26 mouse cellular contexts compared by ENCODE assay signal in the genomic region with DNA sequence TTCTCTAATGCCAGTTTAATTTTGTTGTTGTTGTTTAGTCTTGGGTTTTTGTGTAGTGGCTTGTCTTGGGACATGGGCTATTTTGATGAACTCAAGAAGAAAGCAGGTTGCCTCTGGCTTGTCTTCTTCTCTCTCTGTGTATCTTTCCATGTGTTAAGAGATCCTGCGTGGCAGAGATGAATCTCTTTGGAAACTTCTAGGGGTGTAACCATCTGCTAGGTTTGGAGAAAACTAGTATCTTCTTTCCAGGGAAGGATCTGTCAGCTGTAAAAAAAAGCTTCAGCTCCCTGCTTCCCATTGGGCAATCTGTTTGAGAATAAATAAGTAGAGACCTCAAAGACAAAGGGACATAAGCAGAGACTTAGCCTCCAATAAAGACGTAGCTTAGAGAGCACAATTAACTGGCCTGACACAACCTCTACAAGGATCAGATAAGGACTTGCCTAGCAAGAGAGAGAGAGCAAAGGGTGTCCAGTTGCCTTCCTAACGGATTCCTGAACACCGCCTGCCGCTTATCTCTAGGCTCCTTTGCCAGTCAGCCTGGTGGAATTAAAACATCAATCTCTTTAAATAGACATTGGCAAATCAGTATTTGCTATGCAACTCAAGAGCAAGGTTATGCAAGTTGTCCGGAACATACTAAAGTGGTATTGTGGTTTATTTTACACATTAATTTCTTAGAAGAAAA. TPM values are rescaled to one million over a fixed set of nuclear protein-coding genes. Genes with fewer than 3 reads are reported as not detected.
DNase-seq lines count a peak whose midpoint lies in the region; ATAC-seq and TF ChIP-seq lines count a peak whose summit lies in the region.
"Had no signal": no experiment of that assay in that cellular context is flagged by ENCODE, and none has a peak within 500 bp of the region (broad histone marks: within the 10 kb centered on the region; RNA-seq: fewer than 3 reads in every experiment).

No protein-coding gene starts in this region.

- TF ChIP-seq CTCF in forebrain, postnatal 0 days (IDR thresholded peaks at IDR 0.05; ENCODE audit: low read depth): no peak
- TF ChIP-seq CTCF in layer of hippocampus, adult 2 months (conservative IDR thresholded peaks at IDR 0.05): no peak
- no peak for TF ChIP-seq CTCF in liver, adult 2 months (IDR thresholded peaks at IDR 0.05; ENCODE audit: low read depth, low read length)

- H3K4me2 ChIP-seq in forebrain, postnatal 0 days (ENCODE audit: low read depth): no peak overlapping the region
- H3K4me2 ChIP-seq in liver, embryonic 11.5 days: no peak overlapping the region
- H3K4me2 ChIP-seq: embryonic facial prominence, embryonic 13.5 days; embryonic facial prominence, embryonic 15.5 days; forebrain, embryonic 13.5 days; forebrain, embryonic 15.5 days had no signal

- no peak overlapping the region for H3K4me3 ChIP-seq in forebrain, postnatal 0 days (ENCODE audit: low read depth, low read length)
- no peak overlapping the region for H3K4me3 ChIP-seq in forebrain, embryonic 10.5 days
- H3K4me3 ChIP-seq in layer of hippocampus, adult 2 months: no peak overlapping the region
- no peak overlapping the region for H3K4me3 ChIP-seq in liver, adult 2 months (ENCODE audit: insufficient read depth, low read depth, low read length)
- H3K4me3 ChIP-seq in liver, embryonic 11.5 days (ENCODE audit: low read depth, low read length): no peak overlapping the region
- H3K4me3 ChIP-seq: embryonic facial prominence, embryonic 13.5 days; embryonic facial prominence, embryonic 15.5 days; erythroblast, embryonic 14.5 days; forebrain, embryonic 13.5 days; forebrain, embryonic 15.5 days had no signal

- no peaks in the 10 kb centered on the region for H3K27me3 ChIP-seq in forebrain, postnatal 0 days (ENCODE audit: insufficient read depth, low read length)
- H3K27me3 ChIP-seq in forebrain, embryonic 10.5 days (ENCODE audit: poor library complexity, severe bottlenecking): no peaks in the 10 kb centered on the region
- H3K27me3 ChIP-seq in liver, adult 2 months (ENCODE audit: control insufficient read depth, insufficient read depth, low read length): no peaks in the 10 kb centered on the region
- H3K27me3 ChIP-seq in liver, embryonic 11.5 days (replicated peaks; ENCODE audit: control insufficient read depth, insufficient read depth, low read length): no peaks in the 10 kb centered on the region
- H3K27me3 ChIP-seq: CH12.LX; embryonic facial prominence, embryonic 13.5 days; embryonic facial prominence, embryonic 15.5 days; forebrain, embryonic 13.5 days; forebrain, embryonic 15.5 days; Patski had no signal

- H3K4me1 ChIP-seq in forebrain, postnatal 0 days (ENCODE audit: insufficient read depth): no peaks in the 10 kb centered on the region
- no peaks in the 10 kb centered on the region for H3K4me1 ChIP-seq in forebrain, embryonic 10.5 days
- no peaks in the 10 kb centered on the region for H3K4me1 ChIP-seq in liver, adult 2 months (ENCODE audit: control insufficient read depth, insufficient read depth, low read length)
- no peaks in the 10 kb centered on the region for H3K4me1 ChIP-seq in liver, embryonic 11.5 days (replicated peaks; ENCODE audit: control insufficient read depth, insufficient read depth, low read length)
- H3K4me1 ChIP-seq: embryonic facial prominence, embryonic 13.5 days; embryonic facial prominence, embryonic 15.5 days; forebrain, embryonic 13.5 days; forebrain, embryonic 15.5 days had no signal

- H3K9me3 ChIP-seq in forebrain, postnatal 0 days (ENCODE audit: low read length): no peaks in the 10 kb centered on the region
- no peaks in the 10 kb centered on the region for H3K9me3 ChIP-seq in forebrain, embryonic 10.5 days
- H3K9me3 ChIP-seq in liver, embryonic 11.5 days (ENCODE audit: control insufficient read depth, low read length): no peaks in the 10 kb centered on the region
- H3K9me3 ChIP-seq: embryonic facial prominence, embryonic 13.5 days; embryonic facial prominence, embryonic 15.5 days; forebrain, embryonic 13.5 days; forebrain, embryonic 15.5 days had no signal

- WGBS in forebrain, postnatal 0 days: 70% methylated on average over 6 of the region's 6 CpGs
- WGBS in forebrain, embryonic 10.5 days: 78% methylated on average over 6 of the region's 6 CpGs
- 24% methylated on average over 6 of the region's 6 CpGs for WGBS in liver, adult 2 months
- 58% methylated on average over 6 of the region's 6 CpGs for WGBS in liver, embryonic 11.5 days

- no peak overlapping the region for H3K9ac ChIP-seq in forebrain, postnatal 0 days
- H3K9ac ChIP-seq in liver, adult 2 months (ENCODE audit: low read depth, low read length): no peak overlapping the region
- H3K9ac ChIP-seq in liver, embryonic 11.5 days (ENCODE audit: low read depth, low read length): no peak overlapping the region
- H3K9ac ChIP-seq: embryonic facial prominence, embryonic 13.5 days; embryonic facial prominence, embryonic 15.5 days; forebrain, embryonic 13.5 days; forebrain, embryonic 15.5 days had no signal

- no peaks in the 10 kb centered on the region for H3K79me2 ChIP-seq in liver, adult 2 months (ENCODE audit: control insufficient read depth, insufficient read depth, low read length)

- no peaks in the 10 kb centered on the region for H3K36me3 ChIP-seq in forebrain, postnatal 0 days (ENCODE audit: insufficient read depth)
- H3K36me3 ChIP-seq in forebrain, embryonic 10.5 days (replicated peaks): no peaks in the 10 kb centered on the region
- H3K36me3 ChIP-seq in liver, adult 2 months (ENCODE audit: control insufficient read depth, insufficient read depth, low read length): no peaks in the 10 kb centered on the region
- H3K36me3 ChIP-seq in liver, embryonic 11.5 days (ENCODE audit: control insufficient read depth, insufficient read depth, low read length): no peaks in the 10 kb centered on the region
- H3K36me3 ChIP-seq: embryonic facial prominence, embryonic 13.5 days; embryonic facial prominence, embryonic 15.5 days; forebrain, embryonic 15.5 days; G1E had no signal

- DNase-seq in adrenal gland, postnatal 14 days: peak; percentile 24
- DNase-seq in adrenal gland, postnatal 25 days: no peak
- DNase-seq in forebrain, postnatal 0 days: peak; percentile 13
- no peak for DNase-seq in forebrain, embryonic 10.5 days (ENCODE audit: extremely low spot score, low spot score)
- DNase-seq in layer of hippocampus, adult 2 months (ENCODE audit: low spot score in 2 of 2): peak in 1 of 2 experiments; percentile 38
- no peak for DNase-seq in layer of hippocampus, adult 9-10 months (ENCODE audit: low spot score)
- peak; percentile 53 for DNase-seq in liver, adult 2 months (ENCODE audit: extremely low read depth, low read depth, low spot score)
- no peak for DNase-seq in liver, embryonic 11.5 days (ENCODE audit: low spot score)
- DNase-seq: adrenal gland, adult 8-10 months; B cell, adult 2 months; cerebellum, adult 11 months; cerebellum, adult 18-20 months; cerebellum, adult 9-11 months; cerebellum, postnatal 36 days; embryo, embryonic 11 days had no signal

- no peak for TF ChIP-seq POLR2A in liver, adult 2 months (IDR thresholded peaks at IDR 0.05; ENCODE audit: extremely low read depth, insufficient read depth, low read length)

- no peak; the same call in 1 of the 2 replicates for ATAC-seq in forebrain, postnatal 0 days
- ATAC-seq in liver, embryonic 11.5 days (replicated peaks; ENCODE audit: low FRiP score): no peak
- ATAC-seq: activated CD4-positive, CD25-positive, alpha-beta regulatory T cell, adult 4 months; CD4-positive, CD25-positive, alpha-beta regulatory T cell, adult 4 months; forebrain, embryonic 13.5 days; forebrain, embryonic 15.5 days; Patski had no signal

- H3K27ac ChIP-seq in forebrain, postnatal 0 days (ENCODE audit: low read depth, low read length): no peak overlapping the region
- no peak overlapping the region for H3K27ac ChIP-seq in forebrain, embryonic 10.5 days
- H3K27ac ChIP-seq in layer of hippocampus, adult 2 months: peak overlapping the region; percentile 67
- H3K27ac ChIP-seq in liver, adult 2 months (replicated peaks; ENCODE audit: insufficient read depth, low read depth, low read length): no peak overlapping the region
- no peak overlapping the region for H3K27ac ChIP-seq in liver, embryonic 11.5 days (ENCODE audit: low read depth, low read length)
- H3K27ac ChIP-seq: embryonic facial prominence, embryonic 13.5 days; embryonic facial prominence, embryonic 15.5 days; forebrain, embryonic 13.5 days; forebrain, embryonic 15.5 days had no signal

RNA-seq across cellular contexts. Expression of gene Dlgap1, which starts 13.5 kb away (rescaled TPM):
- total RNA-seq in adrenal gland, postnatal 14 days (2021): 21.1 and 26.8 TPM in 2 replicates
- 54.6 and 55.1 TPM in 2 replicates for total RNA-seq in adrenal gland, postnatal 25 days (2021)
- 93.6 and 105 TPM in 2 replicates for total RNA-seq in forebrain, postnatal 0 days (2014; rRNA removed)
- polyA plus RNA-seq in forebrain, postnatal 0 days (2015; fragmentation: Nextera tagmentation; extraction: Ambion mirVana): 33.2 and 44.8 TPM in 2 replicates
- polyA plus RNA-seq in forebrain, embryonic 10.5 days (2016; fragmentation: Nextera tagmentation; extraction: Ambion mirVana): 0.47 and 0.82 TPM in 2 replicates
- 100 to 1,000 TPM; 539 to 547 TPM for total RNA-seq in layer of hippocampus, adult 2 months (2021)
- total RNA-seq in liver, adult 2 months (2014; rRNA removed): 1.5 and 3.3 TPM in 2 replicates
- polyA plus RNA-seq in liver, adult 2 months (2012; rRNA removed): 0.55 and 0.75 TPM in 2 replicates
- 1.1 and 1.6 TPM in 2 replicates for polyA plus RNA-seq in liver, embryonic 11.5 days (2014; fragmentation: Nextera tagmentation; extraction: Ambion mirVana)
- total RNA-seq: common myeloid progenitor, adult 5-6 weeks had no signal
- polyA plus RNA-seq: erythroblast, embryonic 14.5 days; G1E had no signal

Comparison
In these comparisons a context has a peak if more than half of its experiments do, and no peak if none do; other contexts are left out.
1. DNase-seq: peak in adrenal gland, postnatal 14 days (single experiment), forebrain, postnatal 0 days (single experiment) and liver, adult 2 months (single experiment); none in adrenal gland, postnatal 25 days (single experiment), forebrain, embryonic 10.5 days (single experiment), layer of hippocampus, adult 9-10 months (single experiment) and liver, embryonic 11.5 days (single experiment).